Mouse (Mus musculus) CH12.LX (cell line): ENCODE measurements around the gene Cd248. TPM values are rescaled to one million over a fixed set of nuclear protein-coding genes. Genes with fewer than 3 reads are reported as not detected.

Experiments
- DNase-seq: peaks from one replicate; pipeline ENCODE4 v3.0.0-alpha.2; 2013; ENCODE audit errors: extremely low read depth
- H3K27ac ChIP-seq: 2 replicates; pipeline ENCODE4 v1.5.1; 2012; ENCODE audit warnings: low read depth, mild to moderate bottlenecking, control low read depth, moderate library complexity; ENCODE audit not compliant: insufficient read depth
- H3K27me3 ChIP-seq: replicated peaks from 2 replicates; pipeline ENCODE3; 2012; ENCODE audit warnings: inconsistent platforms
- H3K36me3 ChIP-seq, 2 experiments: replicated peaks in 1 of 2; 2 replicates each; pipeline versions ENCODE3 to v1.6.1; 2012; ENCODE audit warnings: inconsistent platforms in 1 of 2, low read length in 1 of 2, mild to moderate bottlenecking in 1 of 2, mixed read lengths in 1 of 2, moderate library complexity in 1 of 2; ENCODE audit not compliant: control insufficient read depth in 1 of 2, insufficient read depth in 1 of 2
- H3K4me1 ChIP-seq, 2 experiments: 2 replicates each; pipeline ENCODE4 v1.6.1; 2012; ENCODE audit warnings: inconsistent platforms in 1 of 2, moderate library complexity in 1 of 2; ENCODE audit not compliant: insufficient read depth in 2 of 2, control insufficient read depth in 1 of 2
- H3K4me2 ChIP-seq: 2 replicates; pipeline ENCODE4 v1.6.1; 2012; ENCODE audit warnings: low read depth, mild to moderate bottlenecking, control low read depth; ENCODE audit not compliant: poor library complexity, insufficient read depth, severe bottlenecking
- H3K4me3 ChIP-seq, 3 experiments: fragments of 150-350 bp in 1 of 3; sonication (generic) in 1 of 3; replicated peaks in 1 of 3; 2 replicates each; pipeline versions ENCODE3 to v1.5.1; 2011 to 2012; ENCODE audit warnings: low read depth in 2 of 3, low read length in 2 of 3, mild to moderate bottlenecking in 2 of 3, moderate library complexity in 2 of 3, control low read depth in 1 of 3, improper control_type of control experiment in 1 of 3, inconsistent platforms in 1 of 3, mixed read lengths in 1 of 3; ENCODE audit not compliant: poor library complexity in 1 of 3
- H3K79me2 ChIP-seq: replicated peaks from 2 replicates; pipeline ENCODE4 v1.6.1; 2012; ENCODE audit warnings: mild to moderate bottlenecking, moderate library complexity; ENCODE audit not compliant: control insufficient read depth, poor library complexity, insufficient read depth, severe bottlenecking; ENCODE audit errors: extremely low read depth
- H3K9ac ChIP-seq: 2 replicates; pipeline ENCODE4 v1.6.1; 2012; ENCODE audit warnings: low read depth, mild to moderate bottlenecking, control low read depth, moderate library complexity; ENCODE audit not compliant: insufficient read depth
- H3K9me3 ChIP-seq: replicated peaks from 2 replicates; pipeline ENCODE3; 2012; ENCODE audit warnings: low read length, inconsistent platforms, mixed read lengths
- CHD1 ChIP-seq: IDR thresholded peaks from 2 replicates; pipeline ENCODE4 v1.6.1; 2012; ENCODE audit warnings: low read depth, low read length, improper control_type of control experiment, inconsistent platforms
- CHD2 ChIP-seq: IDR thresholded peaks from 2 replicates; pipeline ENCODE4 v1.6.1; 2011; ENCODE audit warnings: low read length, improper control_type of control experiment
- CTCF ChIP-seq, 2 experiments: IDR thresholded peaks in 1 of 2; conservative IDR thresholded peaks in 1 of 2; 2 replicates each; pipeline ENCODE4 v1.5.1; 2011 to 2012; ENCODE audit warnings: low read depth in 2 of 2, low read length in 2 of 2, improper control_type of control experiment in 1 of 2, inconsistent platforms in 1 of 2, mild to moderate bottlenecking in 1 of 2, moderate library complexity in 1 of 2
- E2F4 ChIP-seq: IDR thresholded peaks from 2 replicates; pipeline ENCODE4 v1.6.1; 2011; ENCODE audit warnings: low read depth, low read length, improper control_type of control experiment; ENCODE audit not compliant: insufficient replicate concordance
- ELF1 ChIP-seq: IDR thresholded peaks from 2 replicates; pipeline ENCODE4 v1.6.1; 2014; ENCODE audit warnings: low read depth, mild to moderate bottlenecking, inconsistent platforms, low read length, improper control_type of control experiment
- EP300 ChIP-seq: IDR thresholded peaks from 2 replicates; pipeline ENCODE4 v1.6.1; 2011; ENCODE audit warnings: low read length, improper control_type of control experiment
- HCFC1 ChIP-seq: IDR thresholded peaks from 2 replicates; pipeline ENCODE4 v1.6.1; 2012; ENCODE audit warnings: low read depth, mild to moderate bottlenecking, inconsistent platforms, low read length, improper control_type of control experiment
- IRF4 ChIP-seq: IDR thresholded peaks from 2 replicates; pipeline ENCODE4 v1.6.1; 2014; ENCODE audit warnings: low read depth, mild to moderate bottlenecking, inconsistent platforms, low read length, improper control_type of control experiment
- JUND ChIP-seq: conservative IDR thresholded peaks from 2 replicates; pipeline ENCODE4 v1.6.1; 2011; ENCODE audit warnings: low read depth, low read length, improper control_type of control experiment
- KAT2A ChIP-seq: IDR thresholded peaks from 2 replicates; pipeline ENCODE4 v1.6.1; 2012; ENCODE audit warnings: low read length, improper control_type of control experiment, inconsistent platforms; ENCODE audit not compliant: insufficient replicate concordance
- MAZ ChIP-seq: IDR thresholded peaks from 2 replicates; pipeline ENCODE4 v1.6.1; 2012; ENCODE audit warnings: low read depth, mild to moderate bottlenecking, inconsistent platforms, low read length, improper control_type of control experiment, moderate library complexity
- MYC ChIP-seq: IDR thresholded peaks from 2 replicates; pipeline ENCODE4 v1.6.1; 2011; ENCODE audit warnings: low read depth, mild to moderate bottlenecking, improper control_type of control experiment, low read length
- NELFE ChIP-seq: IDR thresholded peaks from 2 replicates; pipeline ENCODE4 v1.6.1; 2011; ENCODE audit warnings: low read depth, low read length, improper control_type of control experiment
- NRF1 ChIP-seq: IDR thresholded peaks from 2 replicates; pipeline ENCODE4 v1.6.1; 2014; ENCODE audit warnings: low read depth, mild to moderate bottlenecking, inconsistent platforms, low read length, improper control_type of control experiment, moderate library complexity
- PAX5 ChIP-seq: IDR thresholded peaks from 2 replicates; pipeline ENCODE4 v1.6.1; 2012; ENCODE audit warnings: low read length, inconsistent platforms, mixed read lengths
- TCF12 ChIP-seq: IDR thresholded peaks from 2 replicates; pipeline ENCODE4 v1.6.1; 2014; ENCODE audit warnings: low read depth, mild to moderate bottlenecking, inconsistent platforms, low read length, improper control_type of control experiment
- USF1 ChIP-seq: IDR thresholded peaks from 2 replicates; pipeline ENCODE4 v1.6.1; 2014; ENCODE audit warnings: low read depth, mild to moderate bottlenecking, inconsistent platforms, low read length, improper control_type of control experiment
- USF2 ChIP-seq: conservative IDR thresholded peaks from 2 replicates; pipeline ENCODE4 v1.6.1; 2011; ENCODE audit warnings: low read depth, low read length, improper control_type of control experiment
- ZKSCAN1 ChIP-seq: IDR thresholded peaks from 2 replicates; pipeline ENCODE4 v1.6.1; 2012; ENCODE audit warnings: low read depth, inconsistent platforms, low read length, improper control_type of control experiment, borderline replicate concordance
- ZMIZ1 ChIP-seq: IDR thresholded peaks from 2 replicates; pipeline ENCODE4 v1.6.1; 2012; ENCODE audit warnings: low read depth, mild to moderate bottlenecking, inconsistent platforms, low read length, improper control_type of control experiment
- ZNF384 ChIP-seq: IDR thresholded peaks from 2 replicates; pipeline ENCODE4 v1.6.1; 2012; ENCODE audit warnings: low read depth, low read length, improper control_type of control experiment, inconsistent platforms
- dilution Hi-C: fragments of 300-500 bp; cut with MboI; formaldehyde crosslinking; loops from 2 replicates; pipeline ENCODE4 v1.14.3; 2020; ENCODE audit warnings: low sequenced_read_pairs; ENCODE audit not compliant: extremely low pct_unique_long_range_greater_than_20kb, extremely low pct_ligation_motif_present
- in situ Hi-C: fragments of 300-500 bp; cut with MboI; formaldehyde crosslinking; loops from 3 replicates; pipeline ENCODE4 v1.14.3; 2019; ENCODE audit warnings: low sequenced_read_pairs, low pct_ligation_motif_present, low pct_unique_long_range_greater_than_20kb, mixed read lengths
- polyA plus RNA-seq: library from polyadenylated mRNA; unstranded; fragments of >175 nt; gene quantifications from 2 replicates; pipeline ENCODE4 v1.2.1, GENCODE M21; 2012; ENCODE audit warnings: low read depth; ENCODE audit not compliant: insufficient read length
- total RNA-seq, 2 experiments: library from RNA; depleted of rRNA; stranded (reverse); fragments of 300-350 nt in 1 of 2; fragments of >200 nt in 1 of 2; gene quantifications; 2 replicates each; pipeline ENCODE4 v1.2.3; 2012 to 2014

The Cd248 gene
- total and polyA plus RNA-seq, 3 experiments = not detected

GRCm38 (mm10) chr19:5071545-5072369 is 3.9 kb downstream of the Cd248 start:
- H3K4me2 ChIP-seq = peak overlapping the region; percentile 80
- peaks cover 6% of the 10 kb centered on the region for H3K9me3 ChIP-seq
- TF ChIP-seq PAX5 (no peak), MAZ (peak; percentile 78)
- H3K4me3 ChIP-seq = peak overlapping the region; percentile 29 to 47 (median 37)
- no peak overlapping the region for H3K27ac ChIP-seq
- in situ Hi-C loops (no loop called here), dilution Hi-C loops (no loop called here)
- no peaks in the 10 kb centered on the region for H3K36me3 ChIP-seq
- H3K79me2 ChIP-seq = no peaks in the 10 kb centered on the region
- peaks cover 8 to 23% of the 10 kb centered on the region in 2 experiments; a peak in 3 of 4 replicates for H3K4me1 ChIP-seq
- H3K9ac ChIP-seq = 0 out of 2 replicates have a peak overlapping the region, but pooled peaks have one; percentile 35
- DNase-seq = peak; percentile 82
- H3K27me3 ChIP-seq = peaks cover 83% of the 10 kb centered on the region

- TF ChIP-seq NELFE (no peak), KAT2A (no peak), CHD2 (no peak), MAZ (no peak), TCF12 (no peak), USF1 (no peak), JUND (no peak), E2F4 (no peak), ZKSCAN1 (no peak), MYC (no peak), HCFC1 (no peak), NRF1 (no peak), ZNF384 (no peak), CTCF (conservative IDR thresholded peaks at IDR 0.05 in 1 of 2, IDR thresholded peaks at IDR 0.05 in 1 of 2; ENCODE audit: low read depth in 2 of 2, low read length in 2 of 2) (no peak), ZMIZ1 (no peak), CHD1 (no peak), IRF4 (no peak), USF2 (no peak), ELF1 (no peak), EP300 (no peak)
- Histone ChIP-seq H3K4me1 (peaks cover 8 to 23% of the 10 kb centered on the region in 2 experiments; a peak in 3 of 4 replicates), H3K4me3 (peak overlapping the region; percentile 31 to 47 (median 37)), H3K9ac (no peak overlapping the region), H3K36me3 (no peaks in the 10 kb centered on the region), H3K27me3 (peaks cover 79% of the 10 kb centered on the region), H3K27ac (no peak overlapping the region), H3K79me2 (no peaks in the 10 kb centered on the region), H3K9me3 (peaks cover 6% of the 10 kb centered on the region), H3K4me2 (peak overlapping the region; percentile 27)
- in situ Hi-C loops (no loop called here), dilution Hi-C loops (no loop called here)
- DNase-seq = no peak
These were observed 4.6 kb downstream of the Cd248 start for GRCm38 (mm10) chr19:5072389-5073019.
